Mouse (Mus musculus) neutrophil, adult 83 days (primary cell): ENCODE measurements around the gene Ppp3ca. TPM values are rescaled to one million over a fixed set of nuclear protein-coding genes. Genes with fewer than 3 reads are reported as not detected.

Source experiments
- total RNA-seq, 2 experiments: library from RNA; stranded (reverse); gene quantifications; one replicate each; pipeline ENCODE4 v1.2.4; 2023

The Ppp3ca gene
- 100 to 1,000 TPM; 117 to 127 TPM for total RNA-seq

GRCm38 (mm10) chr3:136670110-136670359 is at the start of gene Ppp3ca:
TSS of gene Ppp3ca (plus strand) at chr3:136670124.

